Mouse (Mus musculus) left cerebral cortex, postnatal 10 days (tissue): ENCODE data around the gene Tmem150c. TPM values are rescaled to one million over a fixed set of nuclear protein-coding genes. Genes with fewer than 3 reads are reported as not detected.

ENCODE experiments used
- DNase-seq, 2 experiments: peaks; one replicate each; pipeline ENCODE4 v3.0.0; 2021 to 2022; ENCODE audit warnings: low spot score in 2 of 2, mixed read lengths in 1 of 2; ENCODE audit errors: extremely low spot score in 1 of 2
- intact Hi-C: fragments of 180-260 bp; cut with DNase I; formaldehyde crosslinking; loops from one replicate; pipeline ENCODE4 v1.15.1; 2025
- total RNA-seq, 2 experiments: library from RNA; stranded (reverse); gene quantifications; 2 replicates each; pipeline ENCODE4 v1.2.3; 2021

The Tmem150c gene
- total RNA-seq, 2 experiments from 2014 or later = 67.9 to 80.0 TPM

DNA sequence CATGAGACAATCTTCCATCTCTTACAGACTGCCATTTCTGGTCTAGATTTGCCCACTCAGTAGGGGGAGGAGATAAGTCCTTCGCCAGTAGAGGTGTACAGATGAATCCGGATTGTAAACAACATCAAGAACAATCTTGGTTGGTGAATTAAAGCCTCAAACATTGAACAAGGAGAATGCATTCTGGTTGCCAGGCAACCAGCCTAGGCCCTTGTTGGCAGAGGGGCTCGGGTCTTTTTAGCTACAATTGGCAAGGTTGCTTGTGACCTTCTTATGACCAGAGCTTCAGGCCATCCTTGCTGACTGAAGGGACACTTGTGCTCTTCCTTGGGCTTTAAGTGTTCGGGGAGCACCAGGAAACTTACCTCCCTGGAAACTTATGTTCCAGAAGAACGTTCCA, 16.5 kb upstream of the Tmem150c start:
- DNase-seq = no peak

GRCm38 (mm10) chr5:100175582-100175981, 16.0 kb upstream of the Tmem150c start:
- intact Hi-C loops = no loop called here
- no peak for DNase-seq

More for the DNA sequence above, 16.5 kb upstream of the Tmem150c start:
- intact Hi-C loops = no loop called here

DNA sequence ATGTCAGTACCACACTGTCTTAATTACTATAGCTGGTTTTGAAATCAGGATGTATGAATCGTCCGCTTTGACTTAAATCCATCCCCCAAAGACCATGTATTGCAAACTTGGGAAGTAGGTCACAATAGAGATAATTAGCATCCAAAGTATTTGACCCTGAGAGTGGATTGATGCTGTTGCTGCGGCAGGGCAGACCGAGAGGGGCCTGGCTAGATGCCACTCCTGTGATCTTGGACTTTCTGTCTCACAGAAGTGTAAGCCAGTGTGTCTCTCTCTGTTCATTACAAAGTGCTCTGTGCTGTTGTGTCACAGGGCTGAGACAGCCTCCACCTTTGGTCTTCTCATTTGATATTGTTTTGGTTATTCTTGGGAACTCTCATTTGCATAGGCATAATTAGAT, 12.5 kb upstream of the Tmem150c start:
- intact Hi-C loops = no loop called here

DNA sequence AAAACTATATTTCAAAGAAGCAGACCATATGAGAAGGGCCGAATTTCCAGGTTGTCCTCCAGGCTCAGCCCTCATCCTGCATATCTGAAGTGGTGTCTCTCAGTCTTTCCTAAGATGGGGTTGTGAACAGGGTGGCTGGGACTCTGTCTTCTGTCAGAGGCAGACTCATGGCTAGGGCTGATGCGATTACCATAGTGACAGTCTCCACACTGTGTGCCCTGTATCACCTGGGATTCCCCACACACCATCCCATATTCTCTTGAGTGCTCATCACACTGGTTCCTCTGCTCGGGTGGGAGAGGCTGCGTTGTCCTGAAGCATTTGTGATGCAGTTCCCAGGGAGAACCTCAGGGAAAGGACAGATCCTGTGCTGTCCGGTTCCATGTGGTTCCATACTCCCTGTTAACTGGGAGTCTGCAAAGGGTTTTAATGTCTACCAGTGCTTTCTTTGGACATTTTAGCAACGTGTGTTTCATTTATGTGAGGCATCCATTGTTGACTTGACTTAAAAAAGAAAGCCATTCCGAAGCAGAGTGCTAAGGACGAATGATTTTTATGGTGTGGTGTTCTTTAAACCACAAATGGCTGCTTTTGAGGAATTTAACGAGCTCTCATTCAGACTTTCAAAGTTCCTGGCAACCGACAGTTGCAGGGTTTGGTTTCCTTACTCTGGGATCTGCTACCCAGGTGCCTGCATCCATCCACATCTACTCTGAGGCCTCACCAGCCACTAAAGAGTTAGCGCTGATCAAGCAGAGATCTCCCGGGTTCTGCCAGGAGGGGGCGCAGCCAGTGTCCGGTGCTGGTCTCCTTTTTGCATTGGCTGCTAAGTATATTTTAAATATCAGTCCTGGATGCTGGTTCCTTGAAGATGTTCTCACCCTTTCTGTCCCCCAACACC, 7.2 kb upstream of the Tmem150c start:
- peak in 1 of 2 experiments; percentile 46 for DNase-seq
- intact Hi-C loops = loop anchor here (5.0 kb wide), 1 partner anchor 75 kb away; no protein-coding TSS in a partner anchor

More for the DNA sequence above, 12.5 kb upstream of the Tmem150c start:
- no peak for DNase-seq

- intact Hi-C loops = no loop called here
- DNase-seq = no peak
Measured at GRCm38 (mm10) chr5:100163368-100163767, 3.8 kb upstream of the Tmem150c start.

DNA sequence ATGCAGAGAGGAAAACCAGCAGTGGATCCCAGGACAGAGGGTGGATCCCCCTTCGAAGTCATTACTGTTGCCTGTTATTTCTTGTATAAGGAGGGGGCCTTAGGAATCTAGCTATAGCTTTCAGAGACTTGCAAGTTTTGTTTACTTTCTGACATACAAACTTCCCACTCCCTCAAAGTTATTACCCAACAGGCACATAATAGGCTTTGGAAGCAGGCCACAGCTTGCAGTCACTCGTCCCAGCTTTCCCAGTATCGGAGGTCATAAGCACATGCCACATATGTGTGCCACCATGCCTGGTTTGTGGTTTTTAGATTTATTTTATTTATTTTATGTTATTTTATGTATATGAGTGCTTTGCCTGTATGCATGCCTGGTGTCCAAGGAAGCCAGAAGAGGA, 3.2 kb upstream of the Tmem150c start:
- intact Hi-C loops = no loop called here
- no peak for DNase-seq

DNA sequence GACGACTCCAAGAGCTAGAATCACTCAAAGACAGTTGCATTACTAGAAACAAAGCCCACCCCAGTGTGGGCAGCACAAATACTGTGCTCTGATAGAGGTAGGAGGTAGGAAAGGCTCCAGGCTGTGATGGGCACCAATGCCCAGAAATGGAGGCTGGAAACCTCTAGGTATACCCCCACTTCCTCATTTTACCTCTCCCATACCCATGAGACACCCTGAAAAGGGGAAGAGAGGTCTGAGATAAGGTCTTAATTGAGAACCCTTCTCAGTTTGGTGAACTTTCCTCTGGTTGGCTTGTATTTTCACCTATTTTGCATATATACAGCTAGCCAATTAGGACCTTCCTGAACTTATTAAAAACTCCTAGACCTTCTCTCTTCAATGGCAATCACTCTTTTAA, 2.4 kb upstream of the Tmem150c start:
- DNase-seq = no peak
- intact Hi-C loops = no loop called here

- DNase-seq = peak in 1 of 2 experiments; percentile 63
- intact Hi-C loops = loop anchor here (5.0 kb wide), 1 partner anchor 77 kb away; no protein-coding TSS in a partner anchor
Measured at GRCm38 (mm10) chr5:100158791-100159637, 594 bp downstream of the Tmem150c start.

GRCm38 (mm10) chr5:100158301-100158700, 1.3 kb downstream of the Tmem150c start:
- no peak for DNase-seq
- intact Hi-C loops = loop anchor here (5.0 kb wide), 1 partner anchor 76 kb away; no protein-coding TSS in a partner anchor

DNA sequence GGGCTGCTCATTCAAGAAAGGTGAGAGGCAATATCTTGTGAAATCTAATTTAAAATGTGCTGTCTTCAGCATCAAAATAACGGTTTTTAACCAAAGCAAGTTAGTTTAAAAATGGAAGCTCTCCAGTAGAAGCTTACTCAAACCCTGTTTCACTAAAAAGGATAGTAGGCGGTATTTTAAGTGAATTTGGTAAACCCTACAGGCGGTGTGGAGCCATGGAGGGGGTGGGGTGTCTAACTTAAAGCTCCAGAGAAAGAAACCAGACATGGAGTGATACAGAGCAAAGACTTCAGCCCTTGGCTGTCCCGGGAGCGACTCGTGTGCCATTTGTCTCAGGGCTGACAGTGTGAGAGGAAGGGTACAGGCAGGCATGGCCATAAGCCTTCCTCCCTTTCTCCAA, 4.0 kb downstream of the Tmem150c start:
- intact Hi-C loops = loop anchor here (5.0 kb wide), 1 partner anchor 73 kb away; no protein-coding TSS in a partner anchor
- DNase-seq = no peak

DNA sequence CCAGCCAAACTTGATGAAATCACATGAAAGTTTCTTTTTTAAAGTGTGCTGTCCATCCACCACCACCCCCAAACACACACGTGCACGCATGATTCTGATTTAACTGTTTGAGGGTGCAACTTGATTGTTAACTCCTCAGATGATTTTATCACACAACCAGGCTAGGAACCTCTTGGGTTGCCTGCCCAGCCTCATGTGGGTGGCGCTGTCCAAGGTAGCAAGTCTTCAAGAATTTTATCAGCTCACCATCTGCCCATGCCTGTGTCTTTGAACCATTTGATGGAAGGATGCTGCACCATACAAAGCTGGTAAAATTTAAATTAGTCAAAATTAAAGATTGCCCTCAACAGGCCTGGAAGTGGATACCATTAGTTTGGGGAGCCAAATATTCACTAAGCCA, 9.6 kb downstream of the Tmem150c start:
- intact Hi-C loops = no loop called here
- no peak for DNase-seq

- intact Hi-C loops = no loop called here
- DNase-seq = no peak
Measured at GRCm38 (mm10) chr5:100144836-100145235, 14.8 kb downstream of the Tmem150c start.

DNA sequence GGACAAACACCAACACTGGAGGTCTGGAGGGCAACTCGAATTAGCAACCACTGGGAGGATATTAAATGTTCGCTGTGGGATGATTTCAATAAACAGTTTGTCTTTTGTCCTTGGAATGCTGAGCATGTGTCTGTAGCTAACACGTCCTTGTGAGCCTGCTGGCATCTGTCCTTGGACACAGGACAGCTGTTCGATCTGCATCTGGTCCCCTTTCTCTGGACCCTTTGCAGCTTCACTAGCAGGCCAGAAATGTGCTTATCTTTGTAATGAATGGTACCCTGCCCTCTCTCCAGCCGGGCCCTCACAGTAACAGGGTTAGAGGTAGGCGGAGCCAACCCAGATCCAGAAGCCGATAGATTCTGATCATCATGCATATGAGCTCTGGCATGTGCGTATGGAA, 32.3 kb downstream of the Tmem150c start:
- intact Hi-C loops = no loop called here
- DNase-seq = no peak

GRCm38 (mm10) chr5:100125409-100126123, 34.0 kb downstream of the Tmem150c start:
- no peak for DNase-seq
- intact Hi-C loops = no loop called here

GRCm38 (mm10) chr5:100124530-100124929, 35.1 kb downstream of the Tmem150c start:
- no peak for DNase-seq
- intact Hi-C loops = no loop called here

- intact Hi-C loops = no loop called here
Measured at GRCm38 (mm10) chr5:100123283-100123682, 36.3 kb downstream of the Tmem150c start.

DNA sequence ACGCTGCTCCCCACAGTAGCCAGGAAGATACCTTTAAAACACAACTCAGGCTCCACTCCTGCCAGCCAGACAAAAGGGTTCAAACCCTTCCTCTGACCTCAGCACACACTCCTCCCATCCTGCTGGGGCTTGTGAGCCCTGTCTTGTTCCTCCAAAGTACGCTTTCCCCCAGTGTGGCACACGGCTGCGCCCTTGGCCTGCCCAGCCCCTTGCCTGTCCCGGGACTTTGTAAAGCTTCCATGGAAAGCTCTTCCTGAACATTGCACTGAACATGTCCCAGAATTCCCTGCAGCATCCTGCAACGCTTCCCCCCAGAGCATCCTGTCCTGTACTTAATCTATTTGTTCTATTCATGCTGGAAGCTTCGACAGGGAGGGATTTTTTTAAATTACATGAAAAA, 38.4 kb downstream of the Tmem150c start:
- intact Hi-C loops = no loop called here
- no peak for DNase-seq

More at GRCm38 (mm10) chr5:100123283-100123682, 36.3 kb downstream of the Tmem150c start:
- no peak for DNase-seq

DNA sequence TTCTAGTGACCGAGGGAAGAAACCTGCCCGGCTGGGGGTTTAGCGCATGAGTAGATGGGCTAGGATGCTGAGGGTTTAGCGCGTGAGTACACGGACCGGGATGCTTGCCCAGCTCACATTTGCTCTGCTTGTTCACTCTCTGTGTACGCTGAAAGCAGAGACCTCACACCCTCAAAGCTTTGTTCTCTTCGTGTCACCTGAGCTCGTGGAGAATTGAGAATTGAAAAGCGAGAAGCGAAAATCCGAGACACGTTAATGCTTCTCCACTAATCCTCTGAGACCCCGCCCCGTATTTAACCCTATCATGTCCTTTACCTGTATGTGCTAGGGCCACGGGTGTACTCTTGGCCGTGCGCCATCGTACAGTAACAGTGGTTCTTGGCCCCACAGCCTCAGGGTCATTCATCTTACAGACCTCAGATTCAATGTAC, 38.9 kb downstream of the Tmem150c start:
- intact Hi-C loops = no loop called here
- DNase-seq = no peak

GRCm38 (mm10) chr5:100119331-100119730, 40.3 kb downstream of the Tmem150c start:
- intact Hi-C loops = no loop called here
- peak in 1 of 2 experiments; percentile 8 for DNase-seq
